Mouse (Mus musculus): Measurements from ENCODE around the gene Polg.

The Polg gene

GRCm38 (mm10) chr7:79502152-79503102 is 36.3 kb upstream of the Polg start:
- in situ Hi-C loops (cut with MboI, MseI) = no loop called here

GRCm38 (mm10) chr7:79501581-79502031 is 35.4 kb upstream of the Polg start:
- in situ Hi-C loops (cut with MboI, MseI) = no loop called here

- in situ Hi-C loops (cut with MboI, MseI) = no loop called here
Measured at GRCm38 (mm10) chr7:79500681-79501306, 34.6 kb upstream of the Polg start.

- in situ Hi-C loops (cut with MboI, MseI) = loop anchor here (5.0 kb wide), 1 partner anchor 92 kb away; no protein-coding TSS in a partner anchor
Measured at GRCm38 (mm10) chr7:79499596-79500570, 33.7 kb upstream of the Polg start.

GRCm38 (mm10) chr7:79498965-79499595 is 32.9 kb upstream of the Polg start:
- in situ Hi-C loops (cut with MboI, MseI) = loop anchor here (5.0 kb wide), 1 partner anchor 93 kb away; no protein-coding TSS in a partner anchor

GRCm38 (mm10) chr7:79498356-79498755 is 32.2 kb upstream of the Polg start:
- in situ Hi-C loops (cut with MboI, MseI) = loop anchor here (5.0 kb wide), 1 partner anchor 94 kb away; no protein-coding TSS in a partner anchor

GRCm38 (mm10) chr7:79497701-79498115 is 31.5 kb upstream of the Polg start:
- in situ Hi-C loops (cut with MboI, MseI) = loop anchor here (5.0 kb wide), 1 partner anchor 95 kb away; no protein-coding TSS in a partner anchor

- in situ Hi-C loops (cut with MboI, MseI) = loop anchor here (5.0 kb wide), 1 partner anchor 95 kb away; no protein-coding TSS in a partner anchor
Measured at GRCm38 (mm10) chr7:79496816-79497328, 30.7 kb upstream of the Polg start.

GRCm38 (mm10) chr7:79495988-79496815 is 30.0 kb upstream of the Polg start:
- in situ Hi-C loops (cut with MboI, MseI) = loop anchor here (5.0 kb wide), 1 partner anchor 96 kb away; no protein-coding TSS in a partner anchor

- in situ Hi-C loops (cut with MboI, MseI) = loop anchor here (5.0 kb wide), 1 partner anchor 53 kb away; no protein-coding TSS in a partner anchor
Measured at GRCm38 (mm10) chr7:79493915-79494314, 27.8 kb upstream of the Polg start.

- in situ Hi-C loops (cut with MboI, MseI) = no loop called here
Measured at GRCm38 (mm10) chr7:79486528-79486927, 20.4 kb upstream of the Polg start.

- in situ Hi-C loops (cut with MboI, MseI) = loop anchor here (5.0 to 25.0 kb wide), 2 partner anchors 88 to 837 kb away; partner anchors contain the start of genes Rccd1 and Rlbp1
Measured at GRCm38 (mm10) chr7:79474831-79475399, 8.8 kb upstream of the Polg start.

- in situ Hi-C loops (cut with MboI, MseI) = loop anchor here (5.0 to 25.0 kb wide), 2 partner anchors 86 to 839 kb away; partner anchors contain the start of genes Rccd1 and Rlbp1
Measured at GRCm38 (mm10) chr7:79473496-79474194, 7.5 kb upstream of the Polg start.

- in situ Hi-C loops (cut with MboI, MseI) = loop anchor here (5.0 to 25.0 kb wide), 2 partner anchors 85 to 840 kb away; partner anchors contain the start of genes Rccd1 and Rlbp1
Measured at GRCm38 (mm10) chr7:79472792-79473191, 6.6 kb upstream of the Polg start.

- in situ Hi-C loops (cut with MboI, MseI) = loop anchor here (5.0 to 25.0 kb wide), 2 partner anchors 84 to 841 kb away; partner anchors contain the start of genes Rccd1 and Rlbp1
Measured at GRCm38 (mm10) chr7:79471436-79471835, 5.3 kb upstream of the Polg start.

- in situ Hi-C loops (cut with MboI, MseI) = loop anchor here (5.0 to 25.0 kb wide), 2 partner anchors 83 to 842 kb away; partner anchors contain the start of genes Rccd1 and Rlbp1
Measured at GRCm38 (mm10) chr7:79470718-79471117, 4.6 kb upstream of the Polg start.

- in situ Hi-C loops (cut with MboI, MseI) = loop anchor here (5.0 to 25.0 kb wide), 2 partner anchors 82 to 843 kb away; partner anchors contain the start of genes Rccd1 and Rlbp1
Measured at GRCm38 (mm10) chr7:79469766-79470165, 3.6 kb upstream of the Polg start.
